Mouse (Mus musculus) liver, embryonic 16.5 days (tissue): ENCODE measurements around the gene Camk1. TPM values are rescaled to one million over a fixed set of nuclear protein-coding genes. Genes with fewer than 3 reads are reported as not detected.

Experiments used
- ATAC-seq: fragments of 200-750 bp; cut with Nextera tagmentation; 2 replicates; pipeline ENCODE4 v1.8.0; 2017; ENCODE audit warnings: low read depth, mild to moderate bottlenecking, moderate number of reproducible peaks, moderate library complexity
- H3K27ac ChIP-seq: fragments of 300-500 bp; sonication (generic); 2 replicates; pipeline ENCODE4 v1.5.1; 2014; ENCODE audit warnings: mild to moderate bottlenecking, low read length
- H3K27me3 ChIP-seq: fragments of 300-500 bp; sonication (generic); 2 replicates; pipeline ENCODE4 v1.6.1; 2014; ENCODE audit warnings: low read depth, low read length, mixed read lengths; ENCODE audit not compliant: control insufficient read depth, insufficient read depth
- H3K36me3 ChIP-seq: fragments of 300-500 bp; sonication (generic); 2 replicates; pipeline ENCODE4 v1.6.1; 2014; ENCODE audit warnings: mild to moderate bottlenecking; ENCODE audit not compliant: control insufficient read depth, insufficient read depth
- H3K4me1 ChIP-seq: fragments of 300-500 bp; sonication (generic); 2 replicates; pipeline ENCODE4 v1.6.1; 2014; ENCODE audit warnings: low read depth, low read length, mixed read lengths; ENCODE audit not compliant: control insufficient read depth
- H3K4me2 ChIP-seq: fragments of 300-500 bp; sonication (generic); 2 replicates; pipeline ENCODE4 v1.6.1; 2014; ENCODE audit warnings: low read depth, low read length, mixed read lengths
- H3K4me3 ChIP-seq: fragments of 300-500 bp; sonication (generic); 2 replicates; pipeline ENCODE4 v1.5.1; 2014; ENCODE audit warnings: low read depth, mild to moderate bottlenecking, low read length
- H3K9ac ChIP-seq: fragments of 300-500 bp; sonication (generic); 2 replicates; pipeline ENCODE4 v1.6.1; 2014; ENCODE audit warnings: low read depth, low read length
- H3K9me3 ChIP-seq: fragments of 300-500 bp; sonication (generic); replicated peaks from 2 replicates; pipeline ENCODE4 v1.6.1; 2016; ENCODE audit warnings: low read length; ENCODE audit not compliant: control insufficient read depth
- WGBS: fragments of 180-500 bp; shearing (Covaris S2); extraction: QIAGEN DNeasy Blood & Tissue Kit; methylation state at CpG from one replicate; pipeline ENCODE4 v1.1.7; 2014; ENCODE audit not compliant: insufficient replicate concordance; 5-methylcytosine and 5-hydroxymethylcytosine counted together
- polyA plus RNA-seq: library from polyadenylated mRNA; unstranded; fragments of >200 nt; fragmentation: Nextera tagmentation; extraction: Ambion mirVana; gene quantifications from 2 replicates; pipeline ENCODE4 v1.2.1, GENCODE M21; 2015

Camk1 gene
- polyA plus RNA-seq, 1 experiment from 2014 or later = 19.7 TPM

DNA sequence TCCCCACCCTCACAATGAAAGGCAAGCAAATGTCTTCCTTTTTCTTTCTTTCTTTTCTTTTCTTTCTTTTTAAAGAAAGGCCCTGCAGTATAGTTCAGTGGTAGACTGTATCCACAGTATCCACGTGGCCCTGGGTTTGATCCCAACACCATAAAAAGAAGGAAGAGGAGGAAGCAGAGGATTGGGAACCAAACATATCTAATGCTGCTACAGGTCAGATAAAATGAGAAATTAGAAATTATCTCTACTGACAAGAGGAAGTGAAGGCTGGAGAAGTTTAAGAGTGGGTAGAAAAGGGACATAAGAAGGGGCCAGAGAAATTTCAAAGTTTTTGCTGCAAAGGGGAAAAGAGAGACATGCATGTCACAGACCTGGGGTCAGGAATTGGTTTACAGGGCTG, 57.5 kb downstream of the Camk1 start:
- no peaks in the 10 kb centered on the region for H3K4me1 ChIP-seq
- peaks cover 30% of the 10 kb centered on the region for H3K27me3 ChIP-seq
- H3K4me2 ChIP-seq = no peak overlapping the region
- ATAC-seq = no peak
- H3K9ac ChIP-seq = no peak overlapping the region
- no peak overlapping the region for H3K4me3 ChIP-seq
- H3K36me3 ChIP-seq = no peaks in the 10 kb centered on the region
- no peak overlapping the region for H3K27ac ChIP-seq
- 35% methylated on average over 1 of the region's 1 CpGs for WGBS
- no peaks in the 10 kb centered on the region for H3K9me3 ChIP-seq

DNA sequence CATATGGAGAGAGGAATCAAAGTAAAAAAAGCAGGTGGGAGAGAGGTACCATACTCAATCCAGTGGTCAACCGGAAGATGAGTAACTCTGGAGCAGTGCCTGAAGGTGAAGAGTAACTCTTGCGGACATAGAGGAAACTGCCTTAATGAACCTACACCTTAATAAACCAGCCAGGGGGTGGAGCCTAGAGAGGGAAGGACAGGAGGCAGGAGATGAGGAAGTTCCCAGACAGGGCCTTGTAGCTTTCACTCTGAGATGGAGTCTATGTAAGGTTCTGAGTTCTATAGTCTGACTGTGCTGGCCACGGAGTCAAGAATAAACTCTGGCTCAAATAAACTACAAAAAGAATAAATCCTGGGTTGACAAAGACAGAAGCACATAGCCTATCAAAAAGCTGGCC, 58.9 kb downstream of the Camk1 start:
- H3K27me3 ChIP-seq = peaks cover 30% of the 10 kb centered on the region
- no peak overlapping the region for H3K4me3 ChIP-seq
- H3K9ac ChIP-seq = no peak overlapping the region
- no peaks in the 10 kb centered on the region for H3K9me3 ChIP-seq
- no peaks in the 10 kb centered on the region for H3K36me3 ChIP-seq
- no peak overlapping the region for H3K27ac ChIP-seq
- no peak overlapping the region for H3K4me2 ChIP-seq
- ATAC-seq = no peak
- no peaks in the 10 kb centered on the region for H3K4me1 ChIP-seq
- 47% methylated on average over 3 of the region's 3 CpGs for WGBS

Other genes with a start within 250 kb of the Camk1 start
- 0.11 TPM in 2 replicates for gene Lhfpl4, start 148.6 kb downstream of the Camk1 start, polyA plus RNA-seq
- gene Mtmr14, start 106.1 kb downstream of the Camk1 start, polyA plus RNA-seq = 16.4 and 16.8 TPM in 2 replicates
- 0.02 TPM in 1 of 2 replicates, not detected in the other for gene Cpne9, start 61.7 kb downstream of the Camk1 start, polyA plus RNA-seq
- gene Brpf1, start 36.8 kb downstream of the Camk1 start, polyA plus RNA-seq = 7.5 and 7.7 TPM in 2 replicates
- gene Ogg1, start 17.0 kb downstream of the Camk1 start, polyA plus RNA-seq = 4.4 and 5.0 TPM in 2 replicates
- 16.5 and 17.2 TPM in 2 replicates for gene Tada3, start 33.9 kb upstream of the Camk1 start, polyA plus RNA-seq
- gene Arpc4, start 34.1 kb upstream of the Camk1 start, polyA plus RNA-seq = 178 and 179 TPM in 2 replicates
- 0.90 and 1.3 TPM in 2 replicates for gene Ttll3, start 45.3 kb upstream of the Camk1 start, polyA plus RNA-seq
- gene Rpusd3, start 75.4 kb upstream of the Camk1 start, polyA plus RNA-seq = 11.8 and 12.1 TPM in 2 replicates
- 0.14 and 0.40 TPM in 2 replicates for gene Cidec, start 91.8 kb upstream of the Camk1 start, polyA plus RNA-seq
- gene Jagn1, start 98.6 kb upstream of the Camk1 start, polyA plus RNA-seq = 30.1 and 30.9 TPM in 2 replicates
- gene Il17re, start 114.5 kb upstream of the Camk1 start, polyA plus RNA-seq = 0.19 and 0.33 TPM in 2 replicates
- 9.5 and 11.9 TPM in 2 replicates for gene Il17rc, start 127.4 kb upstream of the Camk1 start, polyA plus RNA-seq
- 6.9 and 7.3 TPM in 2 replicates for gene Creld1, start 139.3 kb upstream of the Camk1 start, polyA plus RNA-seq
- 0.05 TPM in 1 of 2 replicates, not detected in the other for gene Prrt3, start 157.9 kb upstream of the Camk1 start, polyA plus RNA-seq
- 40.6 and 42.0 TPM in 2 replicates for gene Emc3, start 187.7 kb upstream of the Camk1 start, polyA plus RNA-seq
- 6.8 and 7.3 TPM in 2 replicates for gene Fancd2, start 187.7 kb upstream of the Camk1 start, polyA plus RNA-seq